Comparison of ENCODE assay signal across 30 mouse cellular contexts in the genomic region with DNA sequence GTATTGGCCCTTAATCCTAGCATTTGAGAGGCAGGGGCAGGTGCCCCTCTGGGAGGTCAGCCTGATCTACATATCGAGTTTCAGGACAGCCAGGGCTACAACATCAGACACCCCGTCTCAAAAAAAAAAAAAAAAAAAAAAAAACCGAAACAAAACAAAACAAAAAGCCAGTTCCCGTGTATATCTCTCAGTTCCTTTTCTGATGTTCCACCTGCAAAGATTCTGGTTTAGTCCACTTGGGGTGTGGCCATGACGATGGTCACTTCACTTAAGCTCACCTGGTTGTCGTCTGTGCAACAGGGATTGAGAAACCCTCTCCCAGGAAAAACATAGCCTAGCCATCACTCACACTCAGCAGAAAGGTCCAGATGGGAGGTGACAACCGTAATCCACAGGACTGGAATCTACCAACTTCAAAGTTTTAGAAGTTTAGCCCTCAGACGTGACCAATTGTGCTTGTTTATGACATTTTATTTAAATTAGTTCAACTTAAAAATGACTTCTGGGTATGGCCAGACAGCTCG.
DNase-seq lines count a peak whose midpoint lies in the region; ATAC-seq and TF ChIP-seq lines count a peak whose summit lies in the region.
"Had no signal": no experiment of that assay in that cellular context is flagged by ENCODE, and none has a peak within 500 bp of the region (broad histone marks: within the 10 kb centered on the region; RNA-seq: fewer than 3 reads in every experiment).

No protein-coding gene starts in this region.

- no peak overlapping the region for H3K4me2 ChIP-seq in midbrain, embryonic 11.5 days
- no peak overlapping the region for H3K4me2 ChIP-seq in midbrain, embryonic 16.5 days (ENCODE audit: low read length)
- peak overlapping the region; percentile 75 for H3K4me2 ChIP-seq in CH12.LX (ENCODE audit: insufficient read depth, low read depth, poor library complexity, severe bottlenecking)
- no peak overlapping the region for H3K4me2 ChIP-seq in forebrain, embryonic 15.5 days (replicated peaks)
- H3K4me2 ChIP-seq: embryonic facial prominence, embryonic 13.5 days; forebrain, embryonic 12.5 days; heart, embryonic 12.5 days; heart, embryonic 15.5 days; hindbrain, embryonic 13.5 days; intestine, embryonic 15.5 days had no signal

- no peak overlapping the region for H3K27ac ChIP-seq in midbrain, embryonic 11.5 days (ENCODE audit: low read depth, low read length)
- no peak overlapping the region for H3K27ac ChIP-seq in midbrain, embryonic 16.5 days (ENCODE audit: low read length)
- H3K27ac ChIP-seq in CH12.LX (ENCODE audit: insufficient read depth, low read depth), result peak overlapping the region; percentile 7; the same call in 1 of the 2 replicates
- peak overlapping the region; percentile 32; the same call in 1 of the 2 replicates for H3K27ac ChIP-seq in small intestine, adult 2 months (ENCODE audit: insufficient read depth, low read depth, low read length)
- no peak overlapping the region for H3K27ac ChIP-seq in forebrain, embryonic 15.5 days (replicated peaks)
- H3K27ac ChIP-seq: embryonic facial prominence, embryonic 10.5 days; embryonic facial prominence, embryonic 13.5 days; forebrain, embryonic 12.5 days; gastrocnemius, adult 2 months; heart, embryonic 15.5 days; hindbrain, embryonic 10.5 days; hindbrain, embryonic 13.5 days; intestine, embryonic 15.5 days had no signal

- H3K9ac ChIP-seq in midbrain, embryonic 11.5 days (ENCODE audit: low read length), result no peak overlapping the region
- no peak overlapping the region for H3K9ac ChIP-seq in midbrain, embryonic 16.5 days (ENCODE audit: low read depth, low read length)
- H3K9ac ChIP-seq in CH12.LX (ENCODE audit: insufficient read depth, low read depth), result no peak overlapping the region
- no peak overlapping the region for H3K9ac ChIP-seq in forebrain, embryonic 15.5 days (replicated peaks)
- H3K9ac ChIP-seq: embryonic facial prominence, embryonic 13.5 days; forebrain, embryonic 12.5 days; forebrain, postnatal 0 days; heart, embryonic 12.5 days; heart, embryonic 15.5 days; hindbrain, embryonic 13.5 days; intestine, embryonic 15.5 days had no signal

- DNase-seq in midbrain, embryonic 11.5 days (ENCODE audit: low spot score, missing footprints), result peak; percentile 70
- DNase-seq in CH12.LX (ENCODE audit: extremely low read depth), result peak; percentile 21
- no peak for DNase-seq in urinary bladder, postnatal 4 days (ENCODE audit: low spot score in 2 of 2)
- DNase-seq: adrenal gland, adult 2 months; adrenal gland, postnatal 25 days; cerebellum, adult 11-12 months; cerebellum, adult 8-10 months; cerebellum, postnatal 10 days; cerebellum, postnatal 36 days; embryo, embryonic 11 days; forebrain, postnatal 0 days; gastrocnemius, adult 2 months; gastrocnemius, postnatal 14 days; heart, adult 18-20 months; heart, postnatal 10 days; heart, postnatal 36 days had no signal

- TF ChIP-seq EP300 in CH12.LX (IDR thresholded peaks at IDR 0.05; ENCODE audit: low read length), result peak; percentile 90

- H3K4me3 ChIP-seq in midbrain, embryonic 11.5 days (ENCODE audit: low read depth, low read length), result no peak overlapping the region
- no peak overlapping the region for H3K4me3 ChIP-seq in midbrain, embryonic 16.5 days (ENCODE audit: low read depth, low read length)
- H3K4me3 ChIP-seq in CH12.LX (replicated peaks in 1 of 3; ENCODE audit: low read depth in 2 of 3, low read length in 2 of 3, poor library complexity in 1 of 3), result no peak overlapping the region
- peak overlapping the region; percentile 16; the same call in 1 of the 2 replicates for H3K4me3 ChIP-seq in small intestine, adult 2 months (ENCODE audit: low read depth, low read length)
- H3K4me3 ChIP-seq in forebrain, embryonic 15.5 days, result no peak overlapping the region
- H3K4me3 ChIP-seq: embryonic facial prominence, embryonic 10.5 days; embryonic facial prominence, embryonic 13.5 days; erythroblast, embryonic 14.5 days; forebrain, embryonic 12.5 days; gastrocnemius, adult 2 months; heart, embryonic 12.5 days; heart, embryonic 15.5 days; hindbrain, embryonic 10.5 days; hindbrain, embryonic 13.5 days; intestine, embryonic 15.5 days had no signal

- no peaks in the 10 kb centered on the region for H3K79me2 ChIP-seq in CH12.LX (replicated peaks; ENCODE audit: control insufficient read depth, extremely low read depth, insufficient read depth, poor library complexity, severe bottlenecking)

- H3K27me3 ChIP-seq in midbrain, embryonic 11.5 days (ENCODE audit: control insufficient read depth, insufficient read depth, low read length), result no peaks in the 10 kb centered on the region
- no peaks in the 10 kb centered on the region for H3K27me3 ChIP-seq in midbrain, embryonic 16.5 days (ENCODE audit: control insufficient read depth, insufficient read depth, low read depth, low read length)
- H3K27me3 ChIP-seq in CH12.LX (replicated peaks), result no peaks in the 10 kb centered on the region
- H3K27me3 ChIP-seq in small intestine, adult 2 months (ENCODE audit: control insufficient read depth, insufficient read depth, low read length), result no peaks in the 10 kb centered on the region
- H3K27me3 ChIP-seq in forebrain, embryonic 15.5 days, result no peaks in the 10 kb centered on the region
- H3K27me3 ChIP-seq: embryonic facial prominence, embryonic 13.5 days; forebrain, embryonic 12.5 days; heart, embryonic 12.5 days; heart, embryonic 15.5 days; hindbrain, embryonic 13.5 days; intestine, embryonic 15.5 days had no signal

- 81% methylated on average over 9 of the region's 9 CpGs for WGBS in midbrain, embryonic 11.5 days
- WGBS in midbrain, embryonic 16.5 days, result 82% methylated on average over 9 of the region's 9 CpGs
- 79% methylated on average over 9 of the region's 9 CpGs for WGBS in small intestine, adult 2 months
- WGBS in forebrain, embryonic 15.5 days, result 87% methylated on average over 9 of the region's 9 CpGs

- TF ChIP-seq CTCF in CH12.LX (conservative IDR thresholded peaks at IDR 0.05 in 1 of 2, IDR thresholded peaks at IDR 0.05 in 1 of 2; ENCODE audit: low read depth in 2 of 2, low read length in 2 of 2), result no peak
- TF ChIP-seq CTCF in small intestine, adult 2 months (IDR thresholded peaks at IDR 0.05; ENCODE audit: extremely low read depth, insufficient read length, insufficient replicate concordance, low read depth, low read length), result no peak

- TF ChIP-seq RAD21 in CH12.LX (IDR thresholded peaks at IDR 0.05; ENCODE audit: low read depth, low read length), result no peak

- dilution Hi-C loops in CH12.LX (cut with MboI; ENCODE audit: extremely low pct_ligation_motif_present, extremely low pct_unique_long_range_greater_than_20kb, low sequenced_read_pairs), result no loop called here

- no peaks in the 10 kb centered on the region for H3K9me3 ChIP-seq in midbrain, embryonic 11.5 days (ENCODE audit: control insufficient read depth, low read length)
- no peaks in the 10 kb centered on the region for H3K9me3 ChIP-seq in midbrain, embryonic 16.5 days (replicated peaks; ENCODE audit: control insufficient read depth, low read length, poor library complexity, severe bottlenecking)
- no peaks in the 10 kb centered on the region for H3K9me3 ChIP-seq in CH12.LX (replicated peaks; ENCODE audit: low read length)
- H3K9me3 ChIP-seq in forebrain, embryonic 15.5 days, result no peaks in the 10 kb centered on the region
- H3K9me3 ChIP-seq: embryonic facial prominence, embryonic 10.5 days; embryonic facial prominence, embryonic 13.5 days; forebrain, embryonic 12.5 days; heart, embryonic 12.5 days; heart, embryonic 15.5 days; hindbrain, embryonic 10.5 days; hindbrain, embryonic 13.5 days; intestine, embryonic 15.5 days had no signal

- no peaks in the 10 kb centered on the region for H3K36me3 ChIP-seq in midbrain, embryonic 11.5 days (ENCODE audit: control insufficient read depth, insufficient read depth, low read length)
- H3K36me3 ChIP-seq in midbrain, embryonic 16.5 days (ENCODE audit: control insufficient read depth, insufficient read depth, low read length), result no peaks in the 10 kb centered on the region
- H3K36me3 ChIP-seq in CH12.LX (replicated peaks in 1 of 2; ENCODE audit: control insufficient read depth in 1 of 2, insufficient read depth in 1 of 2, low read length in 1 of 2), result no peaks in the 10 kb centered on the region
- no peaks in the 10 kb centered on the region for H3K36me3 ChIP-seq in small intestine, adult 2 months (ENCODE audit: control insufficient read depth, insufficient read depth, low read length)
- H3K36me3 ChIP-seq in forebrain, embryonic 15.5 days, result no peaks in the 10 kb centered on the region
- H3K36me3 ChIP-seq: embryonic facial prominence, embryonic 10.5 days; embryonic facial prominence, embryonic 13.5 days; forebrain, embryonic 12.5 days; heart, embryonic 12.5 days; heart, embryonic 15.5 days; hindbrain, embryonic 10.5 days; hindbrain, embryonic 13.5 days; intestine, embryonic 15.5 days had no signal

- no peak for ATAC-seq in midbrain, embryonic 11.5 days (ENCODE audit: low FRiP score)
- ATAC-seq in midbrain, embryonic 16.5 days, result no peak
- no peak for ATAC-seq in forebrain, embryonic 15.5 days (replicated peaks)
- ATAC-seq: CD4-positive, CD25-positive, alpha-beta regulatory T cell, adult 4 months; forebrain, postnatal 0 days; hindbrain, embryonic 16.5 days; intestine, embryonic 15.5 days had no signal

- in situ Hi-C loops in CH12.LX (cut with MboI; ENCODE audit: low pct_ligation_motif_present, low pct_unique_long_range_greater_than_20kb, low sequenced_read_pairs), result no loop called here

- no peaks in the 10 kb centered on the region for H3K4me1 ChIP-seq in midbrain, embryonic 11.5 days (ENCODE audit: control insufficient read depth, insufficient read depth, low read length)
- 0 out of 2 replicates have a peak, but pooled peaks cover 2% of the 10 kb centered on the region for H3K4me1 ChIP-seq in midbrain, embryonic 16.5 days (ENCODE audit: control insufficient read depth, insufficient read depth, low read length)
- H3K4me1 ChIP-seq in CH12.LX (ENCODE audit: control insufficient read depth in 1 of 2, insufficient read depth in 2 of 2), result peaks cover 16 to 39% of the 10 kb centered on the region in 2 experiments
- peaks cover 6% of the 10 kb centered on the region; the same call in 1 of the 2 replicates for H3K4me1 ChIP-seq in small intestine, adult 2 months (ENCODE audit: control insufficient read depth, insufficient read depth, insufficient read length, low read length)
- 0 out of 2 replicates have a peak, but pooled peaks cover 5% of the 10 kb centered on the region for H3K4me1 ChIP-seq in forebrain, embryonic 15.5 days

- no peak for TF ChIP-seq POLR2A in CH12.LX (IDR thresholded peaks at IDR 0.05; ENCODE audit: low read depth, low read length)
- TF ChIP-seq POLR2A in small intestine, adult 2 months (IDR thresholded peaks at IDR 0.05; ENCODE audit: low read depth, low read length), result no peak

TF ChIP-seq in CH12.LX, 34 proteins besides CTCF, POLR2A, EP300 and RAD21 (continues in another document):
- TF ChIP-seq POLR2AphosphoS2 (IDR thresholded peaks at IDR 0.05; ENCODE audit: low read depth, low read length) (no peak), USF2 (conservative IDR thresholded peaks at IDR 0.05; ENCODE audit: low read depth, low read length) (no peak), GABPA (IDR thresholded peaks at IDR 0.05; ENCODE audit: insufficient replicate concordance, low read depth, low read length) (no peak), ELF1 (IDR thresholded peaks at IDR 0.05; ENCODE audit: low read depth, low read length) (no peak), ZNF384 (IDR thresholded peaks at IDR 0.05; ENCODE audit: low read depth, low read length) (peak; percentile 98), MAX (IDR thresholded peaks at IDR 0.05; ENCODE audit: low read length) (no peak)

Comparison
In these comparisons a context has a peak if more than half of its experiments do, and no peak if none do; other contexts are left out.
1. DNase-seq: peak in midbrain, embryonic 11.5 days (single experiment) and CH12.LX (single experiment); none in urinary bladder, postnatal 4 days (0 of 2).
2. H3K27ac ChIP-seq: peak in CH12.LX (single experiment) and small intestine, adult 2 months (single experiment); none in midbrain, embryonic 11.5 days (single experiment), midbrain, embryonic 16.5 days (single experiment) and forebrain, embryonic 15.5 days (single experiment).